Mouse (Mus musculus) layer of hippocampus, adult 9-10 months (tissue): Measurements from ENCODE around the gene Pld3.
A peak's percentile ranks its signal among the peaks of the same experiment; 100 is the strongest.
"Not testable (repeated sequence)": the region's sequence is repeated elsewhere in the genome, so short reads cannot be mapped to it uniquely, and the experiment has no call there.

Experiments
- DNase-seq: peaks from one replicate; pipeline ENCODE4 v3.0.0; 2022; ENCODE audit warnings: low spot score

The Pld3 gene

DNA sequence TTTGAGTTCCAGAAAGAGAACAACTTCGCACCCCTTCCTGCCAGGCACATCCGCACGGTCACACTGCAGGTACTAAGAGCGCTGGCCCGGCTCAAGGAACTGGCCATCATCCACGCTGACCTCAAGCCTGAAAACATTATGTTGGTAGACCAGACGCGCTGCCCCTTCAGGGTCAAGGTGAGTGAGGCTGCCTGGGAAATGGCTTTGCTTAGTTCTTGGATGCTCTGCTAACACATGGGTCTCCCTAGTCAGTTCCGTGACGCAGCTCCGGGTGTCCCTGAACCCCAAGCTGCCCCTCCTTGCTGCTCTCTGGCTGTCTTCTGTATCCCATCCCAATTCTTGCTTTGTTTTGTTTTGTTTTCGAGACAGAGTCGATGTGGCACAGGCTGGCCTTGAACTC, 29.2 kb downstream of the Pld3 start:
- DNase-seq, result no peak

DNA sequence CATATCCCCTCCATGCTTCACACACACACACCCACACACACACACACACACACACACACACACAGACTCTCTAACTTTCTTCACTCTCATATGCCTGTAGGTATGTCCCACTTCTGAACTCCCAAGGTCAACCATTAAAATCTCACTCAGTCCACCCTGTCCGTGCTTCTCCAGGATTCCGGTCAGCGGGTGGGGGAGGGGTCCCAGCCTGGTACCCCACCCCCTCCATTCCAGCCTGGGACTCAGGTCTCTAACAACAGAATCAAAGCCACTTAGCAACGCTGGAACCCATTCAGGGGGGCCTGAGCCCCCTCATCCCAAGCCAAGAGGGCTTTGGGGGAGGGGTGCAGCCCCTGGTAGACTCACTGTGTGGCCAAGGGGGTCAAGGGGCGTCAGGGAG, 30.1 kb downstream of the Pld3 start, which contains the start of gene Hipk4:
TSS of gene Hipk4 (plus strand) at position 301 of the 400 bp plus-strand sequence.
- DNase-seq, result no peak

DNA sequence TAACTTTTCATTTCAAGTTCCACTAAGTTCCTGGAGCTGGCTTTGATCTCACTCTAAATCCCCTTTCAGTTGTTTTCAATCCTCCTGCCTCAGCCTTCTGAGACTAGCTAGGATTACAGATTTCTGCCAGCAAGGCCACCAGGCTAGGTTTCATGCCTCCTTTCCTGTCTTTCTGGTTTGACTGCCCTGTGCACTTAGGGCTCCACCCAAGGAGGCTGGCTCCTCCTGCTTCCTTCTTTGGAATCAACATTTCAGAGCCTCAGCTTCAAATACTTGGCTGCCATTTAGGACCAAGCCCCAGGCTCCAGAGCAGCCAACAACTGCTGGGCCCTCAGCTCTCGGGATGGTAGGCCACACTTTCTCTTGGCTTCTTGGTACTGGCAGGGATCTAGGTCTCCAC, 32.4 kb downstream of the Pld3 start:
- DNase-seq, result no peak

DNA sequence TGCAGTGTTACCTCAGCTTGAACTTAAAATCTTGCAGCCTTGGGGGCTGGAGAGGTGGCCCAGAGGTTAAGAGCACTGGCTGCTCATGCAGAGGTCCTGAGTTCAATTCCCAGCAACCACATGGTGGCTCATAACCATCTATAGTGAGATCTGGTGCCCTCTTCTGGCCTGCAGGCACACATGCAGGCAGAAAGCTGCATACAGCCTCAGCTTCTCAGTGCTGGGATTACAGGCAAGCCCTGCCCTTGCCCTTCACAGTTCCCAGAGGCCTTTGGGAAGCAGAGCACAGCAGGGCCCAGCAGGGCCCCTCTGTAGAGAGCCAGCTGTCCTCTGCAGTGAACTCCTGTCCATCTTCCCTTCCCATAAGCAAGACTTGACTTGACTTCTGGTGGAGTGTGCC, 32.9 kb downstream of the Pld3 start:
- no peak for DNase-seq

DNA sequence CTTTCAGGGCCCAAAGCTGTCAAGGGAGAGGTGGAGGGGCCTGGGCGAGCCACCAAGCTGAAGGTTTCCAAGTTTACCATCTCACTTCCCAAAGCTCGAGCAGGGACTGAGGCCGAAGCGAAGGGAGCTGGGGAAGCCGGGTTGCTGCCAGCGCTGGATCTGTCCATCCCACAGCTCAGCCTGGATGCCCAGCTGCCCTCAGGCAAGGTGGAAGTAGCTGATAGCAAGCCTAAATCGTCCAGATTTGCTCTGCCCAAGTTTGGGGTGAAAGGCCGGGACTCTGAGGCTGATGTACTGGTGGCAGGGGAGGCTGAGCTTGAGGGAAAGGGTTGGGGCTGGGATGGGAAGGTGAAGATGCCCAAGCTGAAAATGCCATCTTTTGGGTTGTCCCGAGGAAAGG, 34.7 kb downstream of the Pld3 start:
- no peak for DNase-seq

DNA sequence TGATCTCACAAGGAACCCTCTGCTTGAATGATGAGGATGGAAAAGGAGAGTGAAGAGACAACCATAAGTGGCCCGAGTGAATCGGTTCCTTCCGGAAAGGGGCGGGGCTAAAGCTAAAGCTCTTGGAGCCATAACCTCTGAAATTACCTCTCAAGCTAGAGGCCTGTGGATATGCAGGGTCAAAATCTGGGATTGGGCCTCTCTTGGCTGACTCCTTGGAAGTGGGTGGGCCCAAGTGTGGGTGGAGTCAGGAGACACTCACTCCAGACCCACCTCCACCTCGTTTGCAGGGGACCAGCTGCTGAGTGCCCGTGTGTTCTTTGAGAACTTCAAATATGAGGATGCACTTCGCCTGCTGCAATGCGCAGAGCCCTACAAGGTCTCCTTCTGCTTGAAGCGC, 38.1 kb downstream of the Pld3 start:
- DNase-seq, result no peak

DNA sequence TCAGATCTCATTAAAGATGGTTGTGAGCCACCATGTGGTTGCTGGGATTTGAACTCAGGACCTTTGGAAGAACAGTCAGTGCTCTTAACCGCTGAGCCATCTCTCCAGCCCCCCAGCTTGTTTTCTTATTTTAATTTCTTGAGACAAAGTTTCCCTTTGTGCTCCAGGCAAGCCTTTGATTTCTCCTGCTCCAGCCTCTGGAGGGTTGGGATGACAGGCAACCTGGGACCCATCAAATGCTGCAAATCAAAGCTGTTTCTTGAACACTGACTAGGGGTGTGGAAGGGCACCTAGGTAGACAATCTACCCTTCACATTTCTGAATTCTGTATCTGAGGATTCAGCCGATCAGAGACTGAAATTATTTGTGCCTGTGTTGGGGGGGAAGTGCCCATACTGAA, 42.2 kb downstream of the Pld3 start:
- no peak for DNase-seq

DNA sequence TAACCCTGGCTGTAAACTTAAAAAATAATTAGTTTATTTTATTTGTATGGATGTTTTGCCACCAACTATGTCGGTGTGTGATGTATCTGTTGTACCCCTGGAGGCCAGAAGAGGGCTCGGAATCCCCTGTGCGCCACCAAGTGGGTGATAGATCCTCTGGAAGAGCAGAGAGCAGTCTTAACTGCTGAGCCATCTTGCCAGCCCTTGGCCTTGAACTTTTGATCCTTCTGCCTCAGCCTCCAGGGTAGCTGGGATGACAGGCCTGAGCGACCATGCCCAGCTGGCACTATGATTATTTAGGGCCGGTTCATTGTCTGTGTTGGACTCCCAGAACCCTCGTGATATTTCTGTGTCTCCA, 44.4 kb downstream of the Pld3 start:
- no peak for DNase-seq

DNA sequence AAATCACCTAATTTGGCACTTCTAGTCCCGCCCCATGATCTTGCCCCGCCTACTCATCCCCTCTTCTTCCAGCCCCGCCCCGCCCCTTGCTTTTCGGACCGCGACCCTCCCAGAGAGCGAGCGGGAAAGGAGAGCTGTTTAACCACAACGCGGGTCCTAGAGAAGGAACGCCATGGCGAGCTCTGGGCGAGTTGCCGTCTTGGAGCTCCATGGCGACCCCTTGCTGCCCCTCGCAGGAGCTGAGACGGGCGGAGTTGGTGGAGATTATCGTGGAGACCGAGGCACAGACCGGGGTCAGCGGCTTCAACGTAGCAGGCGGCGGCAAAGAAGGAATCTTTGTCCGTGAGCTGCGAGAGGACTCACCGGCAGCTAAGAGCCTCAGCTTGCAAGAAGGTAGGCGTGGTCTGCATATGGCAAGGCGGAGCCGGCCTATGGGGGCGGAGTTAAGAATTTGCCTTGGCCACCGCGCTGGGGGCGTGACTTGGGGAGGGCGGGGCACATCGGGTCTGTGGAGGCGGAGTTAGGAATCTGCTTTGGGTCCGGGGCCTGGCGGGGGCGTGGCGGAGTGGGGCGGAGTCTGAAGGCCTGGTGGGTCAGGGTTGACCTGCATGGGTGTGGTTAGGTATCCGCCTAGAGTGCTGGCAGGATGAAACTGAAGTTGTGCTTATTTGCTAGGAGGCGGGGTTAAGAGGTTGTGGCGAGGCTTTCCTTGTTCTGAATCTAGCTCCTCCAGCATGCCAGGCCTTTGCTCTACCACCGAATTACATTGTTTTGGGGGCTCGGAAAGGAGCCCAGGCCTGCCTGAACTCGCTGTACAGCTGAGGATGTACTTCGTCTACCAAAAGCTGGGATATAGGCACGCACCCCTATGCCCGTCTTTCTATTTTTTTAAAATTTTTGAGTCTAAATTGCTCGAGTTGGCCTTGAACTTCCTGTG, 45.0 kb downstream of the Pld3 start:
- DNase-seq, result peak; percentile 82

DNA sequence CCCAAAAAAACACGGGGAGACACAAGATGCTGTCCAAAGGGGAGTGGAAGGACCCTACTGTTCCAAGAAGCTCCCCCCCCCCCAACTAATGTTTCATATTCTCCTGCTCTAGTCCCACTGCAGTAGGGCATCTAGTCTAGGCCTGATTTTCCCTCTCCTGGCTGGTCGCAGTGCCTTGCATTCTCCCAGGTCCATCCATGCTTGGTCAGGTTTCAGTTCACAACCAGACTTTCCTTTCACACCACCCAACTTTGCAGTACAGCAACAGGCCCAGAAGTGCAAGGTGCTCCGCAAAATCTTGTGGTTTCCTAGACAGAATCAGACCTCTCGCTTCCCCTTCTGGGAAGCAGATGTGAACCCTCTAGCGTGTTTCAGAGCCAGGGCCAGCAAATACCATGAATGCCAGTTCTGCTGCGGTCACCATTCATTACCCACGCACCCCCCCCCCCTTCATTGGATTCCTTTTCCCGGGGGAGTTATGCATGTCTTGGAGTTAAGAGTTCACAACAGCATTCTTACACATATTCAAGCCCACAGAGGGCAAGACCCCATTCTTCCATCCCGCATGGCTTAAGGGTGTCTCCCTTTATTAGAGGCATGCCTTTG, 46.1 kb downstream of the Pld3 start:
- no peak for DNase-seq

DNA sequence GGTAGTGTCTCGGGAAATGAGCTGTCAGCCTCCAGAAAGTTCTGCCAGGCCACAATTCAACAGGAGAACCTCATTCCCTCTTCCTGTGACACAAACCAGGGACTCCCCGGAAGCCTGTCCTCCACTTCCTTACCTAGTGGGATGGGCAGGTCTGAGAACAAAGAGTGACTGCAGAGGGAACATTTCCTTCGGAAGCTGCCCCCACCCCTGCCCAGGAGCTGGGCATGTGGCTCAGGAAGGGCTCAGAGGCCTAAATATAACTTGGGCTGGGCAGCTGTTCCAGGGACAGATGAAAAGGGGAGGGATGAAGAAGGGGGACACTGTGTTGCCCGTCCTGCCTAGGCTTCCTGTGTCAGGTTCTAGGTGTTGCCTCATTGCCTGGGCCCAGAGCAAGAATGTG, 51.4 kb downstream of the Pld3 start:
- DNase-seq, result no peak

DNA sequence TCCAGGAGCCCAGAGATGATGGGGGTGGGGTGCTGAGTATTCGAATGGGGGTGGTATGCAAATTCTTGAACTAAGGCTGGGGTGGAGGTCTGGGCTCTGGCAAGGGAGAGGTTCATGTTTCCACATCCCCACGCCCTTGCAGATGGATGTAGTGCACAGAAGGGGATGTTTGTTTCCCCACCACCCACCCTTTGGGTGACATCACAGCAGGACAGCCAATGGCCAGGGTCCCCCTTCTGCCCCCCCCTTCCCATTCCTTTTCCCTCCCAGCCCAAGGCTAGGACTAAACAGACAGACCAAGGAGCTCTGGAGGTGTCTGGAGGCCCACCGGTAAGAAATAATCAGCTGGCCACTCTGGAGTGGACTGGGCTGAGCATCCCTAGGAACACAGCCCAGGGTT, 54.0 kb downstream of the Pld3 start, which contains the start of gene Prx:
TSS of gene Prx (plus strand) at position 289 of the 400 bp plus-strand sequence.
- no peak for DNase-seq

DNA sequence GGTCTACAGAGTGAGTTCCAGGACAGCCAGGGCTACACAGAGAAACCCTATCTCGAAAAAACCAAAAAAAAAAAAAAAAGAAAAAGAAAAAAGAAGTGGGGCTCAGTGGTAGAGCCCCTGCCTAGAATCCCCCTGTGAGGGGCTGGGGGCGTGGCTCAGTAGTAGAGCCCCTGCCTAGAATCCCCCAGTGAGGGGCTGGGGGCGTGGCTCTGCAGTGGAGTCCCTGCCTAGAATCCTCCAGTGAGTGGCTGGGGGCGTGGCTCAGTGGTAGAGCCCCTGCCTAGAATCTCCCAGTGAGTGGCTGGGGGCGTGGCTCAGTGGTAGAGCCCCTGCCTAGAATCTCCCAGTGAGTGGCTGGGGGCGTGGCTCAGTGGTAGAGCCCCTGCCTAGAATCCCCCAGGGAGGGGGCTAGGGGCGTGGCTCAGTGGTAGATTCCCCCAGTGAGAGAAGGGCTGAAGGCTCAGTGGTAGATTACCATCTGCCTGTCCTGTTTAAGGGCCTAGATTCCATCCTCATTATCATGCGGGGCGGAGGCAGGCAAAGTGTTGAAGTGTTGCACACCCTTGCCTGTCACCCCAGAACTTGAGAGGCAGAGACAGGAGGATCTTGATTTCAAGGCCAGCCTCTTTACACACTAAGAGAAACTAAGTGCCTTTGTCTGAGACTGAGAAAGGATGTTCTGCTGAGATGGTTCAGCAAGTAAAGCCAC, 58.2 kb downstream of the Pld3 start:
- DNase-seq, result not testable (repeated sequence)

DNA sequence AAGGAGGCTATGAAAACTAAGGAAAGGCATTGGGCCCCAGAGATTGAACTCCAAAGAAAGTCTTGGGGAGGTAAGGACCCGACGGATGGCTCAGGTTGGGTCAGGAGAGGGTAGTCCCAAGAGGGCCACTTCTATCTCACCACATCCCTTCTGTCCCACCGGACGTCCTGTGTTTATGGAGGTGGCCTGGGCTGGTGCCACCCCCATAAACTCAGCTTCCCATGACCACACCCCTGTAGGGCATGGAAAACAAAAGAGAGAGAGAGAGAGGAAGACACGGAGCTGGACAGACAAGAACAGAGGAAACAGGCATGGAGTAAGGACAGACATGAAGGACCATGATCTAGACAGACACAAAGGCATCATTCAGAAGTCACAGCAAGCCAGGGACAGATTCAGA, 59.6 kb downstream of the Pld3 start:
- DNase-seq, result no peak

DNA sequence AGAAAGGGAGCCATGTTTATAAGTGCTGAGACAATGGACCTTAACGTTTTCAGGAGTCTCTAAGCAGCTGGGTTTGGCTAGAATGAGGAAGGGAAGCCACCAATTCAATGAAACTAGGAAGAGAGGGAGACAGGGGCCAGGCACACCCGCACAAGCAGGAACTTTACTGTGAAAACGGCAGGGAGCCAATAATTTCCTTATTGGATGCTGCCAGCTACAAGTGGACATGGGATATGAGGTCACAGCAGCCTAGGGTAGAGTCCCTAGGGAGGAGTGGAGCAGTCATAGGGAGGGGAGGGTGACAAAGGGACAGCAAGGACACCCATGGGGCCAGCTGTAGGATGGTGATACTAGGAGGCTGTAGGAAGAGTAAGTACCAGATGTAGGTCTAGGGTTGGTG, 60.0 kb downstream of the Pld3 start:
- no peak for DNase-seq

DNA sequence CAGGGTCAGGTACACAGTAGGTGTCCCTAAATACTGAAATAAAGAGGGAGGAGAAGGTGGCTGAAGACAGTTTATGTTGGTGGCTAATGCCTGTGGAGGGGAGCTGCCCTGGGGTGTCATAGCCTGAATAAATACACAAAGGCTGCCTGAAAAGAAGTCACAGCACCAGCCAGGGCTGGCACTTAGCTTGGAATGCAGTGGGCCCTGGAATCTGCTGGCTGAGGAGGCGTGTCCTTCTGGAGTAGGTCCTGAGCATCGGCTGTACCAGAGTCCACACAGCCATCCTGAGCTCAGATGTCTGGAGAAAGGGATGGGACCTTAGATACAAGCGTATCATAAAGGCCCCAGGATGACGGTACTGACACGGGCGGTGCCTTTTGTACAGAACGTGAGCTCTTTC, 61.2 kb downstream of the Pld3 start:
- no peak for DNase-seq

DNA sequence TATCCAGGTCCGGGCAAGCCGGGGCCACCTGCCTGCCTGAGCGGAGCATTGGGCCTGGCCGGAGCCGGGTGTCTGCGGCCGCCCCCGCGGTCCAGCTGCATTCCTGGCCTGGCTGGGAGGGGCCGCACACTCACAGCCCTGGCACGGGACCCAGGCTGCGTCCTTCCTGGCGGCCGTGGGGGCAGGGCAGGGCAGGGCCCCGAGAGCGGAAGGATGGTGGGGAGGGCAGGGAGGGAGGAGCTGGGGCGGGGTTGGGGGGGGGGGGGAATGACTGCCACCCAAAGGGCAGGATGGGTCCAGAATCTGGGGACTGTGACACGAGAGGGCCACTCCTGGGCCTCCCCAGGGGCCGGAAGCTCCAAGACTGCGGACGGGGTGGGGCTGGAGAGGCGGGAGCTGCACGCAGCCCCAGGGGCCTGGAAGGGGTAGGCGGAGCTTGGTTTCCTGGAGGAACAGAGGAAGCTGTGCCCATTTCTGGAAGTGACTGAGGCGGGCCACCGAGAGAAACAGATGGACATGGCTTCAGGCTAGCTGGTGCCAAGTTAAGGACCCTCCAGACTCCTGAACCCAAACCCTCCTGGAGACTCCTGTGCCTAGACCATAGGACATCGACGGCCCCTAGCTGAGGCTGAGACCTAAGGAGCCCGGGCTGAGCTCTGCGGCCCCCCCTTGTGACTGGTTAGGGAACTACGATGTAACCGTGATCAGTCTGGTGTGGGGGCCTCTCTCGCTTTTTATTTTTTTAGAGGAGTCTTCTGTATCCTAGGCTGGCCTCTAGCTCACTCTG, 62.3 kb downstream of the Pld3 start:
- DNase-seq, result peak; percentile 76

DNA sequence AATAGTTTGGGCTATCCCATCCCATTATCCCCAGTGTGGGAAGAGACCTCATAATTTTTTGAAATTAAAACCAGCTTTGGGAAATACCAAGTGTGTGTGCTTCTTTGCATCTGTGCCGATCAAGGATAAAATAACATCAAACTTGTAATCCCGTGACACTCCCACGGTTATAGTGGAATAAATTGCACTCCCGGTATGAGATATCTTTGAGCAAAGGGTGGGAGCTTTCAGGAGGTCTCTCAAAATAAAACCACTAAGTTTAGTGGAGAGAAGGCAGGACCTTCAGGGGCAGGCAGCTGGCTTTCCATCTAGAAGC, 62.8 kb downstream of the Pld3 start:
- DNase-seq, result no peak

DNA sequence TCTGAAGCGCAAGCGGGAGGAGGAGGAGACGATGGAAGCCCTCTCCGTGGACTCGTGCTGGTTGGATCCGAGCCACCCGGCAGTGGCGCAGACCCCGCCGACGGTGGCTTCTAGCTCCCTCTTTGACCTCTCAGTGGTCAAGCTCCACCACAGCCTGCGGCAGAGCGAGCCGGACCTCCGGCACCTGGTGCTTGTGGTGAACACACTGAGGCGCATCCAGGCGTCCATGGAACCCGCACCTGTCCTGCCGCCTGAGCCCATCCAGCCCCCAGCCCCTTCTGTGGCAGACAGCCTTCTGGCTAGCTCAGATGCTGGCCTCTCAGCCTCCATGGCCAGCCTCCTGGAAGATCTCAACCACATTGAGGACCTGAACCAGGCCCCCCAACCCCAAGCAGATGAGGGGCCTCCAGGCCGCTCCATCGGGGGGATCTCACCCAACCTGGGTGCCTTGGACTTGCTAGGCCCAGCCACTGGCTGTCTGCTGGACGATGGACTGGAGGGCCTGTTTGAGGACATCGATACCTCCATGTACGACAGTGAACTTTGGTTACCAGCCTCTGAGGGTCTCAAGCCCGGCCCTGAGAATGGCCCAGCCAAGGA, 63.6 kb downstream of the Pld3 start:
- DNase-seq, result no peak

DNA sequence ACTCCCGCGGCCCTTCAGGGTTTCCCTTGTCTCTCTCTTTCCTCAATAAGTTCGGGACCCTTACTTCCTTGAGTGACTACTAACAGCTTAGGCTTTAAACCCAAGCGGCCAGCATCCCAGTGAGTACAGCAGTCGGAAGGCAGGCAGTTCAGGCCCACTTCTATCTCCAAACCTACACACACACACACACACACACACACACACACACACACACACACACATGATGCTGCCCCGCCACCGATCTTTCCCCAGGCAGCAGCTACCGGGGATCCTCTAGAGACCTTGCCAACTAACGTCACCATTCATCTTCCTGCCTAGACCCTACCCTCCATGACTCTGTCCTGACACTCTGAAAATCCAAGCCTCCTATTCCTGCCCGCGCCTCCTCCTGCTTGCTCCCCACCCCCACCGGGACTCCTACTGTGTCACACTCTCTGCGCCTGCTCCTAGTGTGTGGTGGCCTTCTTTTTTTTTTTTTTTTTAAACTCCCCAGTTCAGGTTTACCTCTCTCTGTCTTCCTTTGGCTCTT, 65.2 kb downstream of the Pld3 start:
- DNase-seq, result no peak
